Mouse (Mus musculus) forebrain, embryonic 14.5 days (tissue): ENCODE measurements around the gene Grik4. TPM values are rescaled to one million over a fixed set of nuclear protein-coding genes. Genes with fewer than 3 reads are reported as not detected.
A peak's percentile ranks its signal among the peaks of the same experiment; 100 is the strongest.

Source experiments
- ATAC-seq: fragments of 200-750 bp; cut with Nextera tagmentation; 2 replicates; pipeline ENCODE4 v1.8.0; 2017; ENCODE audit warnings: mild to moderate bottlenecking, moderate library complexity
- DNase-seq: peaks from one replicate; pipeline ENCODE4 v3.0.0-alpha.2; 2015; ENCODE audit warnings: low spot score
- H3K27ac ChIP-seq: fragments of 300-500 bp; sonication (generic); 2 replicates; pipeline ENCODE4 v1.5.1; 2014; ENCODE audit warnings: low read depth, mild to moderate bottlenecking, control low read depth, low read length, moderate library complexity
- H3K27me3 ChIP-seq: fragments of 300-500 bp; sonication (generic); replicated peaks from 2 replicates; pipeline ENCODE4 v1.6.1; 2014; ENCODE audit warnings: low read length, control low read depth, mixed read lengths; ENCODE audit not compliant: control insufficient read depth, insufficient read depth
- H3K36me3 ChIP-seq: fragments of 300-500 bp; sonication (generic); 2 replicates; pipeline ENCODE4 v1.6.1; 2014; ENCODE audit warnings: low read length, control low read depth; ENCODE audit not compliant: control insufficient read depth, insufficient read depth
- H3K4me1 ChIP-seq: fragments of 300-500 bp; sonication (generic); 2 replicates; pipeline ENCODE4 v1.6.1; 2014; ENCODE audit warnings: antibody characterized with exemption, low read length, control low read depth; ENCODE audit not compliant: control insufficient read depth, insufficient read depth
- H3K4me2 ChIP-seq: fragments of 300-500 bp; sonication (generic); 2 replicates; pipeline ENCODE4 v1.6.1; 2014; ENCODE audit warnings: mild to moderate bottlenecking, control low read depth, low read length
- H3K4me3 ChIP-seq: fragments of 300-500 bp; sonication (generic); 2 replicates; pipeline ENCODE4 v1.5.1; 2014; ENCODE audit warnings: low read depth, low read length, control low read depth
- H3K9ac ChIP-seq: fragments of 300-500 bp; sonication (generic); 2 replicates; pipeline ENCODE4 v1.6.1; 2014; ENCODE audit warnings: mild to moderate bottlenecking, low read length, control low read depth, moderate library complexity
- H3K9me3 ChIP-seq: fragments of 300-500 bp; sonication (generic); replicated peaks from 2 replicates; pipeline ENCODE4 v1.6.1; 2016; ENCODE audit warnings: low read length, control low read depth, mixed read lengths; ENCODE audit not compliant: control insufficient read depth
- WGBS: fragments of 180-500 bp; shearing (Covaris S2); extraction: QIAGEN DNeasy Blood & Tissue Kit; methylation state at CpG from one replicate; pipeline ENCODE4 v1.1.7; 2014; 5-methylcytosine and 5-hydroxymethylcytosine counted together
- polyA plus RNA-seq: library from polyadenylated mRNA; unstranded; fragments of >200 nt; fragmentation: Nextera tagmentation; extraction: Ambion mirVana; gene quantifications from 2 replicates; pipeline ENCODE4 v1.2.1, GENCODE M21; 2014

Grik4 gene
- polyA plus RNA-seq, 1 experiment from 2014 or later = 1.4 TPM

GRCm38 (mm10) chr9:42578511-42578910, 365.8 kb downstream of the Grik4 start:
- Histone ChIP-seq H3K9ac (no peak overlapping the region), H3K4me3 (no peak overlapping the region), H3K9me3 (no peaks in the 10 kb centered on the region), H3K27me3 (0 out of 2 replicates have a peak, but pooled peaks cover 3% of the 10 kb centered on the region), H3K36me3 (no peaks in the 10 kb centered on the region), H3K4me1 (peaks cover 4% of the 10 kb centered on the region; the same call in 1 of the 2 replicates), H3K27ac (no peak overlapping the region), H3K4me2 (no peak overlapping the region)
- DNase-seq (no peak), ATAC-seq (no peak)
- WGBS = 77% methylated on average over 7 of the region's 7 CpGs

- H3K9ac ChIP-seq = no peak overlapping the region
- H3K36me3 ChIP-seq = no peaks in the 10 kb centered on the region
- DNase-seq (no peak), ATAC-seq (no peak)
- H3K27ac ChIP-seq = no peak overlapping the region
- WGBS = 82% methylated on average over 7 of the region's 7 CpGs
- no peak overlapping the region for H3K4me2 ChIP-seq
- peaks cover 6% of the 10 kb centered on the region; the same call in 1 of the 2 replicates for H3K4me1 ChIP-seq
- H3K9me3 ChIP-seq = no peaks in the 10 kb centered on the region
- no peak overlapping the region for H3K4me3 ChIP-seq
- 0 out of 2 replicates have a peak, but pooled peaks cover 3% of the 10 kb centered on the region for H3K27me3 ChIP-seq
These were observed 366.2 kb downstream of the Grik4 start for GRCm38 (mm10) chr9:42578106-42578505.

GRCm38 (mm10) chr9:42573616-42574350, 370.5 kb downstream of the Grik4 start:
- H3K27me3 ChIP-seq = 0 out of 2 replicates have a peak, but pooled peaks cover 3% of the 10 kb centered on the region
- DNase-seq (peak; percentile 15), ATAC-seq (peak; percentile 57)
- no peak overlapping the region for H3K4me3 ChIP-seq
- H3K4me1 ChIP-seq = peaks cover 12% of the 10 kb centered on the region; the same call in 1 of the 2 replicates
- no peaks in the 10 kb centered on the region for H3K9me3 ChIP-seq
- WGBS = 23% methylated on average over 14 of the region's 14 CpGs
- no peak overlapping the region; the same call in 1 of the 2 replicates for H3K27ac ChIP-seq
- H3K36me3 ChIP-seq = no peaks in the 10 kb centered on the region
- peak overlapping the region; percentile 26 for H3K4me2 ChIP-seq
- H3K9ac ChIP-seq = peak overlapping the region; percentile 25; the same call in 1 of the 2 replicates

DNA sequence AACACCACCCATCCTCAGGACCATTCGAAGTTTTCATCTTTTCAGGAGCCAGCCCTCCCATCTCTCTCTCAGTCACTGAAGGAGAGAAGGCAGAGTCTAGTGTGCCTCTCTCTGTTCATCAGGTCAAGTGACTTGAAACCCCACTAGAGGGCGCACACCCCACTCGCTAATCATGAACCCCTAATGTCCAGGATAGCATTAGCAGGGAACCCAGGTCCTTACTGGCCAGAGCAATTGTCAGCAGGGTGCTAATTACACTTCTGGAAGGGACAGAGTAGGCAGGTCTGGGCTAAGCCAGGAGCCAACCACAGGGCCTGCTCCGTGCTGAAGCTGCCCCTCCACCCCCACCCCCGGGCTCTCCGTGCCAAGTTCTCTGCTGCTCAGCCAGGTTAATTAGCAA, 371.1 kb downstream of the Grik4 start:
- H3K27ac ChIP-seq = no peak overlapping the region
- peak overlapping the region; percentile 25; the same call in 1 of the 2 replicates for H3K9ac ChIP-seq
- 6% methylated on average over 6 of the region's 6 CpGs for WGBS
- peak overlapping the region; percentile 26 for H3K4me2 ChIP-seq
- ATAC-seq = peak; percentile 65
- no peaks in the 10 kb centered on the region for H3K9me3 ChIP-seq
- no peak overlapping the region for H3K4me3 ChIP-seq
- H3K27me3 ChIP-seq = 0 out of 2 replicates have a peak, but pooled peaks cover 3% of the 10 kb centered on the region
- peak; percentile 86 for DNase-seq
- H3K4me1 ChIP-seq = peaks cover 12% of the 10 kb centered on the region; the same call in 1 of the 2 replicates
- no peaks in the 10 kb centered on the region for H3K36me3 ChIP-seq

DNA sequence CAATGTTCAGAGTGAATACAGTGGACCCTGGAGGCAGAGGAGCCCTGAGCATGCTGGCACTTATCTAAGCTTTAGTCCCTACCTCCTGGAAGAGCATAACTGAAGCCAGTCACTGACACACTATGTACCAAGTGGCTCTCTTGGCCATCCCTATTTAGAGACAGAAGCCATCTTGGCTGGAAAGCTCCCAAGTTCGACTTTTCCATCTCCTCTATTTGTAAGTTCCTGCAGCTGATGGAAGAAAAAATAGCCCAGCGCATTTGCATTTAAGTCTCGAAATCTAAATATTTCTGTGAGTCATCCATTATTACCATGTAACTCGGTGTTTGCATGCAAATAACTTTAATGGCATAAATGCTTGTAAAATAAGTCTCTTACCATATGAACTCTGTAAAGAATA, 378.4 kb downstream of the Grik4 start:
- Histone ChIP-seq H3K4me2 (no peak overlapping the region), H3K9ac (no peak overlapping the region), H3K36me3 (no peaks in the 10 kb centered on the region), H3K9me3 (no peaks in the 10 kb centered on the region), H3K27ac (no peak overlapping the region), H3K27me3 (no peaks in the 10 kb centered on the region), H3K4me1 (peaks cover 6% of the 10 kb centered on the region; the same call in 1 of the 2 replicates), H3K4me3 (no peak overlapping the region)
- 87% methylated on average over 4 of the region's 4 CpGs for WGBS
- DNase-seq (no peak), ATAC-seq (no peak)

- Histone ChIP-seq H3K27me3 (no peaks in the 10 kb centered on the region; the same call in 1 of the 2 replicates), H3K4me2 (no peak overlapping the region), H3K27ac (no peak overlapping the region), H3K36me3 (no peaks in the 10 kb centered on the region), H3K4me3 (no peak overlapping the region), H3K4me1 (no peaks in the 10 kb centered on the region), H3K9me3 (no peaks in the 10 kb centered on the region; the same call in 1 of the 2 replicates), H3K9ac (no peak overlapping the region)
- 86% methylated on average over 1 of the region's 1 CpGs for WGBS
- DNase-seq (no peak), ATAC-seq (no peak)
These were observed 389.1 kb downstream of the Grik4 start for GRCm38 (mm10) chr9:42555186-42555585.

DNA sequence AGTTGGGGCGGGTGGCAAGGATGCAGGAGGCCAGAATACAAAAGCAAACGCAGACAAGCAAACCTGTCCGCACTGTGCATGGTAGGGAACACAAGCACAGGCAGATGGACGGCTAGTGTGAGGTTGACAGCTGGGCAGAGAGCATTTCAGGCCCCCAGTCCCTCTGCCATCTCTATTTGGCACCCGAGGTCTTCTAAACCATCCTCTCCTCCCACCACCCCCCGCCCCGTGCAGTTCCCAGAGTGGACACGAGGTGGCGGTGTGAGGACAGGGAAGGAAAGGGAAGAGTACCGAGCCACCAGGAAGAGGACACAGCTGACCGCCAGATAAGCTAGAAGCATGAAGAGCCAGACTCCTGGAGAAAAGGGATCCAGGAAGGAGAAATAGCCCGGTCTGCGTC, 394.2 kb downstream of the Grik4 start:
- peak; percentile 60 for ATAC-seq
- 9% methylated on average over 13 of the region's 13 CpGs for WGBS
- no peak overlapping the region for H3K4me3 ChIP-seq
- no peak overlapping the region for H3K4me2 ChIP-seq
- H3K27me3 ChIP-seq = no peaks in the 10 kb centered on the region; the same call in 1 of the 2 replicates
- H3K36me3 ChIP-seq = no peaks in the 10 kb centered on the region
- no peaks in the 10 kb centered on the region for H3K9me3 ChIP-seq
- no peaks in the 10 kb centered on the region for H3K4me1 ChIP-seq
- H3K9ac ChIP-seq = no peak overlapping the region
- no peak overlapping the region for H3K27ac ChIP-seq
- DNase-seq = peak; percentile 75

DNA sequence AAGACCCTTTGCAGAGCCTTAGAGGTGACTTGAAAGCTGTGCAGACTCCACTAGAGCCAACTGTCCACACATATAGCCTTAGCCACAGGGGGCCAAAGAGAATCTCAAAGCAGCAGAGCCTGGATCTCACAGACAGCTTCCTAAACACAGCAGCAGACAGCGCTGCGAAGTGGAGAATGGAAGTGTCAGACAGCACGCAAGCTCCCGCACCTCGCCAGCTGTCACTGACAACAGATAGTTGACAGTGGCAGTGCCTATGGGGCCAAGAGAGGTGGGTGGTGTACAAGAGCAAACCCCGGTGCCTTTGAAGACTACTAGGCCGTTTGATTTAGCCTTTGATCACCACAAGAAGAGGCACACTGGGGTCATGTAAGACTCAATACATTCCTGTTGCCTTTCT, 395.3 kb downstream of the Grik4 start:
- Histone ChIP-seq H3K9me3 (no peaks in the 10 kb centered on the region), H3K9ac (no peak overlapping the region), H3K4me1 (no peaks in the 10 kb centered on the region), H3K4me3 (no peak overlapping the region), H3K27me3 (no peaks in the 10 kb centered on the region; the same call in 1 of the 2 replicates), H3K4me2 (no peak overlapping the region), H3K27ac (peak overlapping the region; percentile 9; the same call in 1 of the 2 replicates), H3K36me3 (no peaks in the 10 kb centered on the region)
- ATAC-seq (peak; percentile 63; the same call in 1 of the 2 replicates), DNase-seq (peak; percentile 56)
- 65% methylated on average over 7 of the region's 7 CpGs for WGBS

DNA sequence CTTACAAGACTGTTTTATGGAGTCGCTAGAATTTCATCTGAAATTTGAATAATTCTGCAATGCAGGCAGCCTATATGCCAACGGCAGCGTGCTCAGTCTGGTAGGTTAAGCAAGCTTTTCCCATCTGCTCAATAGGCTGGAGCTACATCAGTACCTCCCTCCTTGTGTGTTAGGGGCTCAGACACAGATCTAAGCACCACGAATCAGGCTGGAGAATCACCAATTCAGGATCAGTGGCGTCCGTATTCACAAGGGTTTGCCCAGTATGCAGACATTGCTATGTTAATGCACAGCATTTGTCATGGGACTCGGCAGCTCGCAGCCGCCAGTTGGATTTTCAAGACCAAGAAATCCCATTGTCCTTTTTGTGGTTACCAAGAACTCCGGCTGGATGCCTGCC, 399.8 kb downstream of the Grik4 start:
- Histone ChIP-seq H3K9ac (no peak overlapping the region), H3K27ac (no peak overlapping the region), H3K36me3 (no peaks in the 10 kb centered on the region), H3K4me3 (no peak overlapping the region), H3K4me1 (no peaks in the 10 kb centered on the region), H3K27me3 (no peaks in the 10 kb centered on the region), H3K9me3 (no peaks in the 10 kb centered on the region), H3K4me2 (no peak overlapping the region)
- DNase-seq = peak; percentile 35
- WGBS = 73% methylated on average over 10 of the region's 10 CpGs
- ATAC-seq = no peak
